In the genomic region with DNA sequence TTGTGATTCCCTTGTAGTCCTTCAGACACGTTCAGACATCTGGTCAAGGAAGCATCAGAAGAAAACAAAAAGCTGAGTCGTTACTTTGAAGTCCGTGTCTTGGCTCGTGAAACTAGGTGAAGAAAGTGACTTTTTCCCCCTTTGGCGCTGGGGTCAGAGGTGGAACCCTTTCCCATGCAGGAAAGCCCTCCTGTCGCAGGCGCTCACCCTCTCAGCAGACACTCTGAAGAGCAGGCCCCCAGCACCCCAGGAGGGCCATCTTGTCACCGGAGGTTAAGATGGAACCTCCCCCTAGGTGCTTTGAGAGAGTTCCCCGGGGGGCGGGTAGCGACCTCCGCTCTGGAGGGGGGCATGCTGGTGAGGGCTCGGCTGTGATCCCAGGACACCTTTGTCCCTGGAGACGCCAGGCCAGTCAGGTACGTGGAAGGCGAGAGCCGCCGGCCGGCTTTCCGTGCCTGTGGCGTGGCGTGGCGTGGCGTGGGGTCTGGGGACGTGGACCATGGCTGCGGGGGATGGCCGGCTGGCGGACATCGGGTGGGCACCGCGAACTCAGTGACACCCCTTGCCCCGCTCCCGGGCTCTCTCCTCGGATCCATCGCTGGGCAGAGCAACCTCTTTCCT, we compare ENCODE assay signal across 7 mouse cellular contexts. TPM values are rescaled to one million over a fixed set of nuclear protein-coding genes. Genes with fewer than 3 reads are reported as not detected.
DNase-seq lines count a peak whose midpoint lies in the region; ATAC-seq and TF ChIP-seq lines count a peak whose summit lies in the region.

No protein-coding gene starts in this region.

- peak overlapping the region; percentile 96 for H3K27ac ChIP-seq in hindbrain, embryonic 15.5 days (replicated peaks)
- peak overlapping the region; percentile 58 for H3K27ac ChIP-seq in small intestine, adult 2 months (ENCODE audit: insufficient read depth, low read depth, low read length)

- no peaks in the 10 kb centered on the region for H3K9me3 ChIP-seq in hindbrain, embryonic 15.5 days

- intact Hi-C loops in left cerebral cortex, postnatal 36 days (cut with DNase I) = loop anchor here (2.0 kb wide), 1 partner anchor 54 kb away; the partner anchor contains the start of gene Mettl2

- TF ChIP-seq POLR2A in small intestine, adult 2 months (IDR thresholded peaks at IDR 0.05; ENCODE audit: low read depth, low read length) = no peak

- H3K4me3 ChIP-seq in hindbrain, embryonic 15.5 days = peak overlapping the region; percentile 92
- H3K4me3 ChIP-seq in small intestine, adult 2 months (ENCODE audit: low read depth, low read length) = peak overlapping the region; percentile 99

- H3K4me1 ChIP-seq in hindbrain, embryonic 15.5 days (replicated peaks) = peaks cover 33% of the 10 kb centered on the region
- no peaks in the 10 kb centered on the region; the same call in 1 of the 2 replicates for H3K4me1 ChIP-seq in small intestine, adult 2 months (ENCODE audit: control insufficient read depth, insufficient read depth, insufficient read length, low read length)

- TF ChIP-seq CTCF in small intestine, adult 2 months (IDR thresholded peaks at IDR 0.05; ENCODE audit: extremely low read depth, insufficient read length, insufficient replicate concordance, low read depth, low read length) = no peak

- peak overlapping the region; percentile 95 for H3K4me2 ChIP-seq in hindbrain, embryonic 15.5 days

- no peaks in the 10 kb centered on the region for H3K27me3 ChIP-seq in hindbrain, embryonic 15.5 days
- H3K27me3 ChIP-seq in small intestine, adult 2 months (ENCODE audit: control insufficient read depth, insufficient read depth, low read length) = no peaks in the 10 kb centered on the region

- peak overlapping the region; percentile 96 for H3K9ac ChIP-seq in hindbrain, embryonic 15.5 days

- peaks cover 13% of the 10 kb centered on the region for H3K36me3 ChIP-seq in hindbrain, embryonic 15.5 days
- peaks cover 6% of the 10 kb centered on the region; the same call in 1 of the 2 replicates for H3K36me3 ChIP-seq in small intestine, adult 2 months (ENCODE audit: control insufficient read depth, insufficient read depth, low read length)

- DNase-seq in adipocyte (ENCODE audit: low spot score) = peak; percentile 65
- DNase-seq in cerebellum, postnatal 10 days = peak; percentile 70 to 72
- DNase-seq in frontal cortex, postnatal 36 days (ENCODE audit: low spot score in 2 of 2) = peak; percentile 14 to 24
- DNase-seq in left cerebral cortex, postnatal 36 days (ENCODE audit: low spot score in 2 of 2) = peak; percentile 23 to 29

- ATAC-seq in hindbrain, embryonic 15.5 days (ENCODE audit: low FRiP score, low read depth) = no peak
- peak; percentile 45 for ATAC-seq in megakaryocyte-erythroid progenitor cell, adult 5-6 weeks (replicated peaks; ENCODE audit: low FRiP score, low TSS enrichment, poor library complexity, severe bottlenecking)

- 1% methylated on average over 31 of the region's 35 CpGs for WGBS in hindbrain, embryonic 15.5 days
- WGBS in small intestine, adult 2 months = under 1% methylated on average over 35 of the region's 35 CpGs

RNA-seq across cellular contexts. Expression of gene Tlk2, which starts 2.0 kb away (rescaled TPM):
- 18.9 and 19.5 TPM in 2 replicates for polyA plus RNA-seq in hindbrain, embryonic 15.5 days (2015; fragmentation: Nextera tagmentation; extraction: Ambion mirVana)
- 10 to 100 TPM; 52.8 to 67.7 TPM for total RNA-seq in left cerebral cortex, postnatal 36 days (2021)
- total RNA-seq in megakaryocyte-erythroid progenitor cell, adult 5-6 weeks (2014; fragmentation: Nextera tagmentation) = 42.9 and 52.9 TPM in 2 replicates
- total RNA-seq in megakaryocyte-erythroid progenitor cell, adult 5-6 weeks (2017) = 87.4 and 94.0 TPM in 2 replicates
- polyA plus RNA-seq in small intestine, adult 2 months (2012; rRNA removed) = 1.9 and 5.3 TPM in 2 replicates

RNA-seq across cellular contexts. Expression of gene Gm10842, which starts 33.9 kb away (rescaled TPM):
- not detected in 2 replicates for polyA plus RNA-seq in hindbrain, embryonic 15.5 days (2015; fragmentation: Nextera tagmentation; extraction: Ambion mirVana)
- total RNA-seq in left cerebral cortex, postnatal 36 days (2021) = not detected
- total RNA-seq in megakaryocyte-erythroid progenitor cell, adult 5-6 weeks (2014; fragmentation: Nextera tagmentation) = not detected in 2 replicates
- not detected in 2 replicates for total RNA-seq in megakaryocyte-erythroid progenitor cell, adult 5-6 weeks (2017)
- polyA plus RNA-seq in small intestine, adult 2 months (2012; rRNA removed) = not detected in 2 replicates

RNA-seq across cellular contexts. Expression of gene Mettl2, which starts 54.4 kb away (rescaled TPM):
- 29.3 and 29.5 TPM in 2 replicates for polyA plus RNA-seq in hindbrain, embryonic 15.5 days (2015; fragmentation: Nextera tagmentation; extraction: Ambion mirVana)
- total RNA-seq in left cerebral cortex, postnatal 36 days (2021) = 10 to 100 TPM; 17.2 to 17.8 TPM
- 44.5 and 60.0 TPM in 2 replicates for total RNA-seq in megakaryocyte-erythroid progenitor cell, adult 5-6 weeks (2014; fragmentation: Nextera tagmentation)
- total RNA-seq in megakaryocyte-erythroid progenitor cell, adult 5-6 weeks (2017) = 28.5 and 30.1 TPM in 2 replicates
- polyA plus RNA-seq in small intestine, adult 2 months (2012; rRNA removed) = 3.6 and 4.6 TPM in 2 replicates

Comparison
In these comparisons a context has a peak if more than half of its experiments do, and no peak if none do; other contexts are left out.
1. DNase-seq: peak in every context shown above with its lines; median percentile 71 in cerebellum, postnatal 10 days; 65 in adipocyte; 26 in left cerebral cortex, postnatal 36 days; 19 in frontal cortex, postnatal 36 days.